Mouse (Mus musculus): ENCODE measurements around the gene Rpl11.

- TF ChIP-seq CTCF (IDR thresholded peaks at IDR 0.05; ENCODE audit: extremely low read depth, insufficient read length, insufficient replicate concordance, low read depth, low read length) = no peak
- TF ChIP-seq POLR2A (IDR thresholded peaks at IDR 0.05; ENCODE audit: low read depth, low read length) = no peak
Observed at GRCm38 (mm10) chr4:136043784-136044400, 9.3 kb downstream of the Rpl11 start.
